Mouse (Mus musculus) heart, adult 11 months (tissue): ENCODE data around the gene Glmp.
A peak's percentile ranks its signal among the peaks of the same experiment; 100 is the strongest.
"Not testable (repeated sequence)": the region's sequence is repeated elsewhere in the genome, so short reads cannot be mapped to it uniquely, and the experiment has no call there.

Experiments
- DNase-seq: peaks from one replicate; pipeline ENCODE4 v3.0.0; 2022

The Glmp gene

GRCm38 (mm10) chr3:88324951-88325405 lies at the start of gene Glmp:
Glmp (plus strand) TSS chr3:88325023.
- DNase-seq: peak; percentile 98

GRCm38 (mm10) chr3:88276121-88276520 lies 48.7 kb upstream of the Glmp start:
- DNase-seq: peak; percentile 56

DNA sequence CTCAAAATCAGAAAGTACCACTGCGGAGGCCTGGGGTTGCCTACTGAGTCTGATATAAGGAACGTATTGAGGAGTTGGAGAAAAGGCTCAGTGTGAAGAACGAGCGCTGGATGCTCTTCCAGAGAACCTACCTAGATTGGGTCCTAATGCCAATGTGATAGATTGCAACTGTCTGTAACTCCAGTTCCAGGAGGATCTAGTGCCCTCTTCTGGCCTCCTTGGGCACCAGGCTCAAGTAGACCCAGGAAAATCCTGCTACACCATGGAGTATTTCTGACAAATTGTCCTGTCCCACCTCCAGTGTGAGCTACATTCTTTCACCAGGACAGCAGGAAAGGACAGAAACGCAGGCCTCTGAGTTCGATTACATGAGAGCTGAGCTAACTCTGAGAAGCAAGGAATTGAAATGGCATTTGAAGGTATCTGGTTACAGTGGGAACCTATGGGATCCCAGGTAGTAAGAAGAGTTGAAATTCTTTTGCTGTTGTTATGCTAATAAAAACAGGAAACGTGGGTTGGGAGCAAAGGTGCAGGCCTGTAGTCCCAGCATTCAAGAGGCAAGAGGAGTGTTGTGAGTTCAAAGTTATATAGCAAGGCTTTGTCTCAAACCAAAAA lies 48.2 kb upstream of the Glmp start:
- DNase-seq: peak; percentile 61

DNA sequence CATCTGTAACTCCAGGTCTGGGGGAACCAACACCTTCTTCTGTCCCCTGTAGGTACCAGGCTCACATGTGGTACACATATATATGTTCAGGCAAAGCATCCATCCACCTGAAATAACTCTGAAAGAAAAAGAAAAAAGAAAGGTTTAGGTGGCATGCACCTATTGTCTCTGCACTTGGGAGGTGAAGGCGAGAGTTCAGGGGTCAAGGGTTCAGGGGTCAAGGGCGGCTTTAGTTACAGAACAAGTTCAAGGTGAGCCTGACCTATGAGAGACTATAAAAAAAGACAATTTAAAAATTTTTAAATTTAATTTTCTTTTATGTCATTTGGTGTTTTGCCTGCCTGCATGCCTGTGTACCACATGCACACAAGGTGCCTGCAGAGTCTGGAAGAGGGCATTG lies 44.8 kb upstream of the Glmp start:
- no peak for DNase-seq

DNA sequence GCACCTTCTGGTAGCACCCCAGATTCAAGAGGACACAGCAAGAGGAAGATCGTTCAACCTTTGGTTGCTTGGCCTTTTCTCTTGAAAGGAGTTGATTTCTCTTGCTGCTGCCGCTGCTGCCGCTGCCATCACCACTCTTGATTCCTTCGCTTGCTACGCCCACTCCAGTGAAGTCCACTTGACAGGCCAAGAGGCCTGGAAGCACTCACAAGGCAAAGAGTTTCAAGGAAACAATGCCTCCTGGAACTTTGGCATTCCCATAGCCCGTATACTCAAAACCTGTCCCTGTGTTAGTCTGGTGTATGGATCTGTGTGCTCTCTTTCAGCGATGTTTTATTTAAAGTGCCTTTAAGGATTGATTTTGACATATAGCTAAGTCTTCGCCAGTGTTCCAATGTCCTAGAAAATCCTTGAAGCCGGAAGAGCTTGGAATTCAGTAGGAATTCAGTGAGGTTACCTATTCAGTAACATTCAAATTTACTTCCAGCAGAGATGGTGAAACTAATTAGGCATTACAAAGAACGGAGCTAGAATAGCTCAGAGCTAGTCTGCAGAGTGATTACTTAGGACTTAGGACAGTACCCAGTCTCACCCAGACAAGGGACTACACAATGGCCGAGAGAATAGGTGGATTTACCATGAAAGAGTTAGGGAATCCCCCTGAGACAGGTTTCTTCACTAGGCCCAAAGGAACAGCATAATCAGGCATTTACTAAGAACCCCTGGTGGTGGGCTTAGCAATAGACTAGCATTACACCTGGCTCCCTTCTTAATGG lies 43.5 kb upstream of the Glmp start:
- DNase-seq: peak; percentile 70

DNA sequence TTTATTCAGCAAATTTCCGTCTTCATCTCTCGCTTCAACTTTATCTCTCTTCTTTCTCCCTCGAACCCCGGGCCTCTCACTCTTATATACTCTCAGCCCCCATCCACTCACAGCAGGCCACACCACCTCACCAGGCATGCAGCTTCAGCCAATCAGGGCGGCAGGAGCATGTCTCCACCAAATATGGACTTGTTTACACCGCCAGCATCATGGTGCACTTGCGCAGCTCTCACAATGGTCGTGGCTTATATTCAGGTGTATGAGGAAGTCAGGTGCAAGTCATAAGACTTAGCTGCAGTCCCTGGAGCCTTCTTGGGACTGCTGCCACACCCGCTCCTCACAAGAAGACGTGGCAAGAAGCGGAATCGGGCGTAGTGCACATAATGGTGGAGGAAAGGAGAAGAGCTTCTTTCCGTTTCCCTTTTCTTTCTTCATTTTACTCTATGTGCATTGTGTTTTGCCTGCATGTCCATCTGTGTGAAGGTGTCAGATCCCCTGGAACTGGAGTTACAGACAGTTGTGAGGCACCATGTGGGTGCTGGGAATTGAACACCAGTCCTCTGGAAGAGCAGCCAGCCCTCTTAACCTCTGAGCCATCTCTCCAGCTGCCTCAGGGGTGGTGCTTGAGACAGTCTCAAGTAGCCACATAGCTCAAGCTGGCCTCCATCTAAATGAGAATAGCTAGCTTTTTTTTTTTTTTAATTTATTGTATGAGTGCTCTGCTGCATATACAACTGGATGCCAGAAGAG lies 39.8 kb upstream of the Glmp start:
- DNase-seq: peak; percentile 80

DNA sequence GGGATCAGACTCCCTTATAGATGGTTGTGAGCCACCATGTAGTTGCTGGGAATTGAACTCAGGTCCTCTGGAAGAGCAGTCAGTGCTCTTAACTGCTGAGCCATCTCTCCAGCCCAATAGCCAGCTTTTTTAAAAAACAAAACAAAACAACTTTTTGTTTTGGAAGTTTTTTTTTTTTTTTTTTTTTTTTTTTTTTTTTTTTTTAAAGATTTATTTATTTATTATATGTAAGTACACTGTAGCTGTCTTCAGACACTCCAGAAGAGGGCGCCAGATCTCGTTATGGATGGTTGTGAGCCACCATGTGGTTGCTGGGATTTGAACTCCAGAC lies 39.3 kb upstream of the Glmp start:
- not testable (repeated sequence) for DNase-seq

DNA sequence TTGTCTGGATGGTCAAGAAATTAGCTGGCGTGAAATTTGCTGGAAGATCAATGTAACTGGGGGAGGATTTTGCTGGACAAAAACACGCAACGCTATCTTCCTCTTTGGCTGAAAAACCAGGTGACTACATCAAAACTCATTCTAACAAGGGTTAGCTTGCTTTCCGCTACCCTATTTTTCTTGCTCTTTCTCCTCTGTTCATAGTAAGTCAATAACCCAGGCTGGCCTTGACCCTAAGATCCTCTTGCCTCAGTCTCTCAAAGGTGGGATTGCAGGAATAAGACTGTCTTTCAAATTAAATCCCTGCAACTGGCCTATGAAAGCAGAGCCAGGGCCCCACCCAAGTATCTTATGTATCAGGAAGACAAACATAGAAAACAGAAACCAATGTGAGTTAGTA lies 37.7 kb upstream of the Glmp start, which contains the start of gene Gm38392:
Gene Gm38392 (minus strand): TSS at position 101 of the 400 bp plus-strand sequence.
- DNase-seq: peak; percentile 66

DNA sequence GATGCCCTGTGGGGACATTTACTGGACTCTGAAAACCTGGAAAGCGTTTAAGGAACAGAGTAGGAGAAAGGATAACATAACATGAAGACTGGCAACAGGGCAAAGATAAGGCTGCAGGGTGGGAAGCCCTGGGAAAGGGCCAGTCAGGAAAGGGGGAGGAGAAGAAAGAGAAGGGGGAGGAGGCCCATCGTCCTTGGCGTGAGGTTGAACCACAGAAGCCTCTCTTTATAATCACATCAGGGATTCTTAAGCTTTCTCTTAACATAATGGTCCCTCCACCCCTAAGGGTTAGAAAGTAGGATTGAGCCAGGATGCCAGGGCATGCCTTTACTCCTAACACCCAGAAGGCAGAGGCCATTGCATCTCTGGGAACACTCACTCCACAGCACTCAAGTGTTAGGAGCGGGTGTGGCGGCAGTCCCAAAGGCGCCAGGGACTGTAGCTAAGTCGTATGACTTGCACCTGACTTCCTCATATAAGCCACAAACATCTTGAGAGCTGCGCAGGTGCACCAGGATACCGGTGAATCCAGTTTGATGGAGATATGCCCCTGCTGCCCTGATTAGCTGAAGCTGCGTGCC lies 36.6 kb upstream of the Glmp start:
- peak; percentile 70 for DNase-seq

GRCm38 (mm10) chr3:88291970-88292369 lies 32.9 kb upstream of the Glmp start:
- no peak for DNase-seq

DNA sequence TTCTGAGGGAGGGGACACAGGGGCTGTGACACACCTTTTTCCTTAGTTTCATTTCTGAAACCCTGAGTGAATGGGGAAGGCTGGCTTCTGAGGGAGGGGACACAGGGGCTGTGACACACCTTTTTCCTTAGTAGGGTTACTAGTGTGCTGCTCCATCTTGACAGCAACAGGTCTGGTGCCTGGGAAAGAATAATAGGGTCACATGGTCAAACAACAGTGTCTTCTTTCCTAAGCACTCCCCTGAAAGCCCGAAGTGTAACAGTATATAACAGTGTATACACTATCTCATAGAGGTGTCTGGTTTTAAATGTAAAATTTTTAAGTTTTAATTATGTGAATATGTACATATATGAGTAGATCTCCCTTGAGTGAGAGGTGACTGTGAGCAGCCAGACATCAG lies 29.6 kb upstream of the Glmp start:
- DNase-seq: not testable (repeated sequence)

DNA sequence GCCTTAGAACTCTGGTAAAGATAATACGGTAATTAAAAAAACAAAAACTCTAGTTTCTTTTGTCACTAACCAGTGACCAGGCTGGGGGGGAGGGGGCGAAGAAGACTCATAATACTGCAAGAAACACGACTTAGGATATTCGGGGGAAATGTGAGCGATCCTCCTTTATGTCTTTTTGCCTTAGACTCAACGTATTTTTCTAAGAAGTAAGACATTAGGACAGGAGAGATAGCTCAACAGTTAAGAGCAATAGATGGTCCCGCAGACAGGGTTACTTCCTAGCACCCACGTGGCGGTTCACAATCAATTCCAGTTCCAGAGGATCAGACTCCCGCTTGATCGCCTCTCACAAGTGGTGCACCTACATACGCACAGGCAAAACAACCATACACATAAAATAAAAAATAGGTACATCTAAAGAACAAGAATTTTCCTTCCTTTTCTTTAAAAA lies 28.7 kb upstream of the Glmp start:
- no peak for DNase-seq

- DNase-seq: peak; percentile 100
These were observed 28.1 kb upstream of the Glmp start, which contains the start of the genes Tsacc and Cct3 for GRCm38 (mm10) chr3:88296561-88297318. Tsacc (minus strand) TSS chr3:88296999. Cct3 (plus strand) TSS chr3:88297116.

- DNase-seq: no peak
These were observed 27.4 kb upstream of the Glmp start for GRCm38 (mm10) chr3:88297321-88297851.

- DNase-seq: no peak
These were observed 25.7 kb upstream of the Glmp start for GRCm38 (mm10) chr3:88299172-88299571.

DNA sequence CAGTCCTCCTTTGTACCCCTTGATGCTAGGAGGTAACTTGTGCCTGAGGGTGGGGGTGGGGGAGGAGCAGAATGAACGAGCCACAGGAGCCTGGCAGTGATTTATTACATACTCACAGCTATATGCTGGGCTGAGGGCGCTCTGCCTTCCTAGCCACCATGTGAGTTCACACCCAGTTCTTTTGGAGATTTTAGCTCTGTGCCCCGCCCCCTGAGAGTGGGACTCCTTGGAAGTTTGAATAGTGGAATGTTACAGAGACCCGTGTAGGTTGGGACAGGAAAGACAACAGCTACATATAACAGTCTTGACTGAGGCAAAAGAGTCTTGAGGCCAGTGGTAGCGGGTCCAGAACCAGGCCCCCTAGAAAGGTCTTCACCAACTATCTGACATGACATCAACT lies 4.1 kb downstream of the Glmp start:
- DNase-seq: peak; percentile 85

- DNase-seq: peak; percentile 91
These were observed 6.5 kb downstream of the Glmp start for GRCm38 (mm10) chr3:88331282-88331681.

GRCm38 (mm10) chr3:88334029-88334658 lies 9.3 kb downstream of the Glmp start:
- DNase-seq: peak; percentile 90

- DNase-seq: no peak
These were observed 10.1 kb downstream of the Glmp start for GRCm38 (mm10) chr3:88334902-88335435.

DNA sequence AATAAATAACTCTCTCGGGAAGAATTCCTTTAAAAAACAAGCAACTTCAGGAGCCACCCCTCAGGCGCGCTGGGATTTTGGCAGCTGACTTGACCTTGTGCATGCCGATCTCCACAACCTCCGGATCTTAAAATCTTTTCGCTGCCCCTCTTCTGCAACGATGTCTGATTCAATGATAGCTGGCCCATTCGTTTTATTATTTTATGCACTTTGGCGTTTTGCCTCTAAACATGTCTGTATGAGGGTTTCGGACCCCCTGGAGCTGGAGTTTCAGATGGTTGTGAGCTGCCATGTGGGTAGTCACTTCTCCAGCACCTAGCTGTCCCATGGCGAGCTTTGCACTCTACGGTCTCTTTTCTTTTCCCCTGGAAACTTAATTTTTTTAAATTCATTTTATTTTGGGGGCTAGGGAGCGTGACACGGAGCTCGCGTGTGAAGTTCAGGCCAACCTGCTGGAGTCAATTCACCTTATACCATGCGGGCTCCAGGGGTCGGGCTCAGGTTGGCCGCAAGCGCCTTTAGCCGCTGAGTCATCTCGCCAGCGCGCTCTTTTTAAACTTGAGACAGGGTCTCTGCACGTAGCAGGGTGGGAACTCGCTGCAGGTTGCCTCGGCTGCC lies 10.7 kb downstream of the Glmp start:
- DNase-seq: peak; percentile 92
